8 mouse cellular contexts compared by ENCODE assay signal in the genomic region with DNA sequence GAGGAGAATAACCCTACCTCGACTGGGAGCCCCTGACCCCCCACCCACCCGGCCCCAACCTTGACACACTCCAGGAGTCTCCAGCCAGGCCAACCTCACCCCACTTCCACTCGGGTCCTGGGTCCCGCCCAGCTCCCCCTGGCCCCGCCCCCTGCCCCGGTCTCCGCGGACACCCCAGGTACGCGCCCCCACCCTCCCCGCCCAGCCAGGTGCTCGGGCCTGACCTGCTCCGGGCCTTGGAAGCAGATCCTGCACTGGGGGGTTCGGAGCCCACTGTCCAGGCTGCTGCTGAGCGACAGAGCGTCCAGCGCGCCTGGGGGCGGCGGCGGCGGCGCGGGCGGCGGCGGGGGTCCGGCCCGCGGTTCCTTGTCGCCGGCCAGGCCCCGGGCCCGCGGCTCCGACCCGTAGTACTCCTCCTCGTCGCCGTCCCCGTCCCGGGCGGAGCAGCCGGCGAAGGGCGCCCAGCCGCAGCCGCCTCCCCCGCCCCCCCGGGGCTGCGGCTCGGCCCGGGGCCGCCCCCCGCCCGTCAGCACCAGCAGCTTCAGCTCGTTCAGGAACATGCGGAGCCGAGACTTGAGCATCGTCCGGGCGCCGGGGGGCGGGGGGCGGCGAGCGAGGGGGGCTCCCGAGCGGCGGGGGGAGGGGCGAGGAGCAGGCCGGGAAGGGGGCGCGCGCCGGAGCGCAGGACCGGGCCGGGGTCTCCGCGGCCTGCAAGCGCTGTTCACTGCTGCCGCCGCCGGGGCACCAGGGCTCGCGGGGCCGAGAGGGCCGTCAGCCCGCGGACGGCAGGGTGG. TPM values are rescaled to one million over a fixed set of nuclear protein-coding genes. Genes with fewer than 3 reads are reported as not detected.
DNase-seq lines count a peak whose midpoint lies in the region; ATAC-seq and TF ChIP-seq lines count a peak whose summit lies in the region.

No protein-coding gene starts in this region.

- H3K9ac ChIP-seq in embryonic facial prominence, embryonic 14.5 days (ENCODE audit: low read depth, low read length), result peak overlapping the region; percentile 89

- peaks cover 25% of the 10 kb centered on the region for H3K36me3 ChIP-seq in embryonic facial prominence, embryonic 14.5 days (ENCODE audit: control insufficient read depth, insufficient read depth, low read length)

- whole genome bisulfite sequencing in embryonic facial prominence, embryonic 14.5 days, result 0% methylated on average over 6 of the region's 92 CpGs
- under 1% methylated on average over 73 of the region's 92 CpGs for WGBS in olfactory bulb, adult 2 months

- no peak for TF ChIP-seq CTCF in layer of hippocampus, adult 2 months (conservative IDR thresholded peaks at IDR 0.05)
- no peak for TF ChIP-seq CTCF in olfactory bulb, adult 2 months (IDR thresholded peaks at IDR 0.05; ENCODE audit: insufficient read depth, low read depth, low read length)

- peak overlapping the region; percentile 62 for H3K4me3 ChIP-seq in layer of hippocampus, adult 2 months
- peak overlapping the region; percentile 83 for H3K4me3 ChIP-seq in embryonic facial prominence, embryonic 14.5 days (ENCODE audit: low read depth, low read length)
- peak overlapping the region; percentile 78 for H3K4me3 ChIP-seq in olfactory bulb, adult 2 months (ENCODE audit: insufficient read depth, low read depth, low read length)

- peaks cover 14% of the 10 kb centered on the region; the same call in 1 of the 2 replicates for H3K27me3 ChIP-seq in embryonic facial prominence, embryonic 14.5 days (replicated peaks; ENCODE audit: control insufficient read depth, insufficient read depth, low read length)

- no peak for DNase-seq in layer of hippocampus, adult 2 months (ENCODE audit: low spot score in 2 of 2)
- no peak for DNase-seq in layer of hippocampus, postnatal 14 days (ENCODE audit: low spot score in 2 of 2)
- DNase-seq in MN1 (ENCODE audit: low spot score), result peak; percentile 69
- no peak for DNase-seq in embryonic facial prominence, embryonic 14.5 days (ENCODE audit: low spot score)
- peak; percentile 57 for DNase-seq in kidney, postnatal 10 days
- no peak for DNase-seq in right cerebral cortex, postnatal 14 days
- DNase-seq in layer of hippocampus, adult 9-11 months, result no peak

- peaks cover 7% of the 10 kb centered on the region; the same call in 1 of the 2 replicates for H3K4me1 ChIP-seq in embryonic facial prominence, embryonic 14.5 days (ENCODE audit: control insufficient read depth, insufficient read depth, low read length)
- H3K4me1 ChIP-seq in olfactory bulb, adult 2 months (ENCODE audit: control insufficient read depth, insufficient read depth, low read length), result peaks cover 22% of the 10 kb centered on the region

- TF ChIP-seq POLR2A in olfactory bulb, adult 2 months (IDR thresholded peaks at IDR 0.05; ENCODE audit: insufficient read depth, low read depth, low read length), result no peak

- ATAC-seq in embryonic facial prominence, embryonic 14.5 days (ENCODE audit: low read depth), result no peak; the same call in 1 of the 2 replicates

- no peaks in the 10 kb centered on the region for H3K9me3 ChIP-seq in embryonic facial prominence, embryonic 14.5 days (ENCODE audit: control insufficient read depth, low read length)

- peak overlapping the region; percentile 96 for H3K4me2 ChIP-seq in embryonic facial prominence, embryonic 14.5 days (ENCODE audit: low read depth, low read length)

- H3K27ac ChIP-seq in layer of hippocampus, adult 2 months, result peak overlapping the region; percentile 89
- peak overlapping the region; percentile 58 for H3K27ac ChIP-seq in embryonic facial prominence, embryonic 14.5 days (replicated peaks; ENCODE audit: low read depth, low read length)
- H3K27ac ChIP-seq in olfactory bulb, adult 2 months (ENCODE audit: insufficient read depth, low read depth, low read length), result no peak overlapping the region

RNA-seq across cellular contexts. Expression of a gene that starts 0.6 kb away (rescaled TPM):
- total RNA-seq in layer of hippocampus, adult 2 months (2021), result 10 to 100 TPM; 19.8 TPM
- total RNA-seq in layer of hippocampus, postnatal 14 days (2021), result 10 to 100 TPM; 31.8 to 34.9 TPM
- 1.5 and 2.0 TPM in 2 replicates for polyA plus RNA-seq in embryonic facial prominence, embryonic 14.5 days (2014; fragmentation: Nextera tagmentation; extraction: Ambion mirVana)
- polyA plus RNA-seq in olfactory bulb, adult 2 months (2012; ENCODE audit: insufficient read depth, insufficient read length, low replicate concordance, missing spikeins), result not detected in 2 replicates

RNA-seq across cellular contexts. Expression of a gene that starts 4.0 kb away (rescaled TPM):
- 10 to 100 TPM; 84.6 to 94.8 TPM for total RNA-seq in layer of hippocampus, adult 2 months (2021)
- total RNA-seq in layer of hippocampus, postnatal 14 days (2021), result 100 to 1,000 TPM; 120 to 123 TPM
- polyA plus RNA-seq in embryonic facial prominence, embryonic 14.5 days (2014; fragmentation: Nextera tagmentation; extraction: Ambion mirVana), result 1,371 and 1,625 TPM in 2 replicates
- polyA plus RNA-seq in olfactory bulb, adult 2 months (2012; ENCODE audit: insufficient read depth, insufficient read length, low replicate concordance, missing spikeins), result not detected in 2 replicates

RNA-seq across cellular contexts. Expression of a gene that starts 10.7 kb away (rescaled TPM):
- 10 to 100 TPM; 57.2 to 62.1 TPM for total RNA-seq in layer of hippocampus, adult 2 months (2021)
- total RNA-seq in layer of hippocampus, postnatal 14 days (2021), result 10 to 100 TPM; 62.7 to 65.4 TPM
- polyA plus RNA-seq in embryonic facial prominence, embryonic 14.5 days (2014; fragmentation: Nextera tagmentation; extraction: Ambion mirVana), result 51.8 and 53.6 TPM in 2 replicates
- not detected in 2 replicates for polyA plus RNA-seq in olfactory bulb, adult 2 months (2012; ENCODE audit: insufficient read depth, insufficient read length, low replicate concordance, missing spikeins)

RNA-seq across cellular contexts. Expression of a gene that starts 11.3 kb away (rescaled TPM):
- total RNA-seq in layer of hippocampus, adult 2 months (2021), result 1 to 10 TPM; 1.0 to 1.1 TPM
- 1 to 10 TPM in 1 of 2 experiments, under 1 TPM in 1; 0.74 to 1.0 TPM for total RNA-seq in layer of hippocampus, postnatal 14 days (2021)
- 0.13 and 0.29 TPM in 2 replicates for polyA plus RNA-seq in embryonic facial prominence, embryonic 14.5 days (2014; fragmentation: Nextera tagmentation; extraction: Ambion mirVana)
- polyA plus RNA-seq in olfactory bulb, adult 2 months (2012; ENCODE audit: insufficient read depth, insufficient read length, low replicate concordance, missing spikeins), result not detected in 2 replicates

RNA-seq across cellular contexts. Expression of a gene that starts 15.7 kb away (rescaled TPM):
- 100 to 1,000 TPM; 820 to 844 TPM for total RNA-seq in layer of hippocampus, adult 2 months (2021)
- total RNA-seq in layer of hippocampus, postnatal 14 days (2021), result 100 to 1,000 TPM; 719 to 736 TPM
- 0.45 and 0.72 TPM in 2 replicates for polyA plus RNA-seq in embryonic facial prominence, embryonic 14.5 days (2014; fragmentation: Nextera tagmentation; extraction: Ambion mirVana)
- polyA plus RNA-seq in olfactory bulb, adult 2 months (2012; ENCODE audit: insufficient read depth, insufficient read length, low replicate concordance, missing spikeins), result 219 TPM in 1 of 2 replicates, not detected in the other

Comparison
In these comparisons a context has a peak if more than half of its experiments do, and no peak if none do; other contexts are left out.
1. DNase-seq: peak in MN1 (single experiment) and kidney, postnatal 10 days (single experiment); none in layer of hippocampus, adult 2 months (0 of 2), layer of hippocampus, postnatal 14 days (0 of 2), embryonic facial prominence, embryonic 14.5 days (single experiment), right cerebral cortex, postnatal 14 days (single experiment) and layer of hippocampus, adult 9-11 months (single experiment).
2. Peak in every context shown above with its lines, with median percentiles within 50 percentile points of each other: H3K4me3 ChIP-seq.